Mouse (Mus musculus) liver, postnatal 0 days (tissue): ENCODE data around the gene D10Wsu102e. TPM values are rescaled to one million over a fixed set of nuclear protein-coding genes. Genes with fewer than 3 reads are reported as not detected.
A peak's percentile ranks its signal among the peaks of the same experiment; 100 is the strongest.

Experiments used
- ATAC-seq: fragments of 200-750 bp; cut with Nextera tagmentation; 2 replicates; pipeline ENCODE4 v1.8.0; 2017; ENCODE audit warnings: mild to moderate bottlenecking, moderate library complexity
- DNase-seq: peaks from one replicate; pipeline ENCODE4 v3.0.0-alpha.2; 2016
- H3K27ac ChIP-seq: fragments of 300-500 bp; sonication (generic); 2 replicates; pipeline ENCODE4 v1.5.1; 2014; ENCODE audit warnings: antibody characterized with exemption, moderate library complexity, mild to moderate bottlenecking, low read depth
- H3K27me3 ChIP-seq: fragments of 300-500 bp; sonication (generic); 2 replicates; pipeline ENCODE4 v1.6.1; 2014; ENCODE audit warnings: low read length, control low read depth, mixed read lengths; ENCODE audit not compliant: insufficient read depth
- H3K36me3 ChIP-seq: fragments of 300-500 bp; sonication (generic); replicated peaks from 2 replicates; pipeline ENCODE4 v1.6.1; 2014; ENCODE audit warnings: mild to moderate bottlenecking, control low read depth, low read length, moderate library complexity, mixed read lengths; ENCODE audit not compliant: insufficient read depth
- H3K4me1 ChIP-seq: fragments of 300-500 bp; sonication (generic); 2 replicates; pipeline ENCODE4 v1.6.1; 2014; ENCODE audit warnings: antibody characterized with exemption, mild to moderate bottlenecking, control low read depth; ENCODE audit not compliant: insufficient read depth
- H3K4me2 ChIP-seq: fragments of 300-500 bp; sonication (generic); 2 replicates; pipeline ENCODE4 v1.6.1; 2014; ENCODE audit warnings: low read depth, mild to moderate bottlenecking, low read length, moderate library complexity, mixed read lengths
- H3K4me3 ChIP-seq: fragments of 300-500 bp; sonication (generic); 2 replicates; pipeline ENCODE4 v1.5.1; 2014; ENCODE audit warnings: low read depth, low read length
- H3K9ac ChIP-seq: fragments of 300-500 bp; sonication (generic); replicated peaks from 2 replicates; pipeline ENCODE4 v1.6.1; 2014; ENCODE audit warnings: mild to moderate bottlenecking, moderate library complexity
- H3K9me3 ChIP-seq: fragments of 300-500 bp; sonication (generic); 2 replicates; pipeline ENCODE4 v1.6.1; 2016; ENCODE audit warnings: mild to moderate bottlenecking, control low read depth, low read length, mixed read lengths
- CTCF ChIP-seq: sonication (generic); IDR thresholded peaks from 2 replicates; pipeline ENCODE4 v1.5.1; 2016; ENCODE audit warnings: antibody characterized with exemption, low read depth
- EP300 ChIP-seq: IDR thresholded peaks from 2 replicates; pipeline ENCODE4 v1.6.1; 2016; ENCODE audit warnings: antibody characterized with exemption, low read depth, mild to moderate bottlenecking
- WGBS: fragments of 180-500 bp; shearing (Covaris S2); extraction: QIAGEN DNeasy Blood & Tissue Kit; methylation state at CpG from one replicate; pipeline ENCODE4 v1.1.7; 2014; ENCODE audit not compliant: insufficient replicate concordance; 5-methylcytosine and 5-hydroxymethylcytosine counted together
- polyA plus RNA-seq: library from polyadenylated mRNA; unstranded; fragments of >200 nt; fragmentation: Nextera tagmentation; extraction: Ambion mirVana; gene quantifications from 2 replicates; pipeline ENCODE4 v1.2.1, GENCODE M21; 2015

D10Wsu102e gene
- polyA plus RNA-seq, 1 experiment from 2014 or later: 0.16 TPM

- Histone ChIP-seq H3K9me3 (no peaks in the 10 kb centered on the region), H3K27me3 (peaks cover 25% of the 10 kb centered on the region), H3K4me2 (no peak overlapping the region), H3K4me3 (no peak overlapping the region), H3K27ac (no peak overlapping the region), H3K36me3 (no peaks in the 10 kb centered on the region), H3K4me1 (no peaks in the 10 kb centered on the region), H3K9ac (no peak overlapping the region)
- ATAC-seq (no peak), DNase-seq (no peak)
- TF ChIP-seq EP300 (no peak), CTCF (no peak)
- WGBS: 70% methylated on average over 5 of the region's 5 CpGs
Measured at GRCm38 (mm10) chr10:83331811-83332210, 28.2 kb upstream of the D10Wsu102e start.

- DNase-seq: no peak
- Histone ChIP-seq H3K27ac (no peak overlapping the region), H3K4me3 (no peak overlapping the region), H3K27me3 (peaks cover 32% of the 10 kb centered on the region), H3K9ac (no peak overlapping the region), H3K9me3 (no peaks in the 10 kb centered on the region), H3K4me1 (no peaks in the 10 kb centered on the region), H3K4me2 (no peak overlapping the region), H3K36me3 (no peaks in the 10 kb centered on the region)
- ATAC-seq: no peak
- WGBS: 82% methylated on average over 11 of the region's 11 CpGs
- TF ChIP-seq CTCF: no peak
- TF ChIP-seq EP300: no peak
Measured at GRCm38 (mm10) chr10:83332581-83332980, 27.4 kb upstream of the D10Wsu102e start.

- Histone ChIP-seq H3K4me1 (no peaks in the 10 kb centered on the region), H3K27me3 (peaks cover 48% of the 10 kb centered on the region), H3K4me3 (no peak overlapping the region), H3K36me3 (no peaks in the 10 kb centered on the region), H3K4me2 (no peak overlapping the region), H3K9me3 (no peaks in the 10 kb centered on the region), H3K27ac (no peak overlapping the region), H3K9ac (no peak overlapping the region)
- 32% methylated on average over 7 of the region's 7 CpGs for WGBS
- TF ChIP-seq EP300 (no peak), CTCF (no peak)
- ATAC-seq (no peak), DNase-seq (no peak)
Measured at GRCm38 (mm10) chr10:83336336-83336735, 23.7 kb upstream of the D10Wsu102e start.

- peak; percentile 52 for DNase-seq
- Histone ChIP-seq H3K27ac (no peak within 1 kb of the TSS), H3K4me2 (peak within 1 kb of the TSS; percentile 86), H3K36me3 (no peaks in the 10 kb centered on the region), H3K27me3 (peaks cover 48% of the 10 kb centered on the region), H3K9ac (peak within 1 kb of the TSS; percentile 16), H3K4me3 (peak within 1 kb of the TSS; percentile 45), H3K9me3 (no peaks in the 10 kb centered on the region), H3K4me1 (no peaks in the 10 kb centered on the region)
- WGBS: 1% methylated on average over 57 of the region's 102 CpGs
- TF ChIP-seq EP300 (no peak), CTCF (no peak)
- peak; percentile 62 for ATAC-seq
Measured at GRCm38 (mm10) chr10:83337159-83337951, 22.7 kb upstream of the D10Wsu102e start, which contains the start of gene Slc41a2. Slc41a2 (minus strand) TSS chr10:83337882.

- peak overlapping the region; percentile 45 for H3K4me3 ChIP-seq
- peak overlapping the region; percentile 86 for H3K4me2 ChIP-seq
- no peak overlapping the region for H3K9ac ChIP-seq
- WGBS: 36% methylated on average over 7 of the region's 9 CpGs
- TF ChIP-seq EP300 (no peak), CTCF (no peak)
- no peak overlapping the region for H3K27ac ChIP-seq
- H3K4me1 ChIP-seq: no peaks in the 10 kb centered on the region
- H3K36me3 ChIP-seq: no peaks in the 10 kb centered on the region
- H3K27me3 ChIP-seq: peaks cover 48% of the 10 kb centered on the region
- H3K9me3 ChIP-seq: no peaks in the 10 kb centered on the region
- DNase-seq (no peak), ATAC-seq (no peak)
Measured at GRCm38 (mm10) chr10:83337971-83338598, 21.9 kb upstream of the D10Wsu102e start.

- Histone ChIP-seq H3K4me1 (no peaks in the 10 kb centered on the region), H3K9me3 (no peaks in the 10 kb centered on the region), H3K4me2 (no peak overlapping the region), H3K27me3 (peaks cover 26% of the 10 kb centered on the region), H3K27ac (no peak overlapping the region), H3K9ac (no peak overlapping the region), H3K4me3 (no peak overlapping the region), H3K36me3 (no peaks in the 10 kb centered on the region)
- DNase-seq (no peak), ATAC-seq (no peak)
- WGBS: 43% methylated on average over 2 of the region's 2 CpGs
- TF ChIP-seq EP300 (no peak), CTCF (no peak)
Measured at GRCm38 (mm10) chr10:83341226-83341625, 18.8 kb upstream of the D10Wsu102e start.
